In the genomic region with DNA sequence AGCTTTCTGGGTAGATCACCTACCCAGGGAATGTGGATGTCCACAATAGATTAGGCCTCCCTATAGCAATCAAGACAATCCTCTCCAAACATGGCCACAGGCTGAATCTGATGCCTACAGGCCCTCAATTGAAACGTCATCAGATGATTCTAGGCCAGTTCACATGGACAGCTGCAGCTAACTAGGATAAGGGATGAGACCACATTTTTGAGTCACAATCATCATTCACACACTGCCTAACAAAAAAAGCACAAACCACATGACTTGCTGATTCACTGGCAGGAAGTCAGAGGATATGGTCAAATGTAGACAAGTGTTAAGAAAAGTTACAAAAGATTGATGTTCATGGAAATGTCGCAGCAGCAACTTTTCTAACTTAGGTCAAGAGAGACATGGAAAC, we compare ENCODE assay signal across 18 mouse cellular contexts.
A peak's percentile ranks its signal among the peaks of the same experiment; 100 is the strongest.
DNase-seq lines count a peak whose midpoint lies in the region; ATAC-seq and TF ChIP-seq lines count a peak whose summit lies in the region.
"Had no signal": no experiment of that assay in that cellular context is flagged by ENCODE, and none has a peak within 500 bp of the region (broad histone marks: within the 10 kb centered on the region; RNA-seq: fewer than 3 reads in every experiment).

No protein-coding gene starts in this region.

- DNase-seq in adrenal gland, adult 2 months, result peak; percentile 51
- DNase-seq in adrenal gland, postnatal 4 days (ENCODE audit: low spot score in 2 of 2), result no peak
- no peak for DNase-seq in liver, embryonic 11.5 days (ENCODE audit: low spot score)
- DNase-seq in liver, result no peak
- peak; percentile 7 for DNase-seq in NIH3T3 (ENCODE audit: low read depth)
- DNase-seq in liver, postnatal 0 days, result no peak
- no peak for DNase-seq in urinary bladder, postnatal 10 days (ENCODE audit: low spot score)
- DNase-seq in left cerebral cortex, adult 2 months (ENCODE audit: extremely low spot score in 1 of 2, low spot score in 2 of 2), result no peak
- DNase-seq: cerebellum, adult 9-11 months; embryo, embryonic 11 days; heart, postnatal 36 days; right cerebral cortex, postnatal 25 days; thymus, postnatal 36 days had no signal

- H3K27me3 ChIP-seq in liver, embryonic 11.5 days (replicated peaks; ENCODE audit: control insufficient read depth, insufficient read depth, low read length), result no peaks in the 10 kb centered on the region
- H3K27me3 ChIP-seq in liver, postnatal 0 days (ENCODE audit: insufficient read depth, low read length), result no peaks in the 10 kb centered on the region
- H3K27me3 ChIP-seq: forebrain, embryonic 15.5 days; midbrain, embryonic 12.5 days had no signal

- TF ChIP-seq CTCF in liver, postnatal 0 days (IDR thresholded peaks at IDR 0.05; ENCODE audit: low read depth), result no peak
- no peak for TF ChIP-seq CTCF in left cerebral cortex, adult 2 months (IDR thresholded peaks at IDR 0.05)

- no peak overlapping the region for H3K9ac ChIP-seq in liver, embryonic 11.5 days (ENCODE audit: low read depth, low read length)
- no peak overlapping the region for H3K9ac ChIP-seq in liver, postnatal 0 days (replicated peaks)
- H3K9ac ChIP-seq: forebrain, embryonic 15.5 days; liver, embryonic 14.5 days; midbrain, embryonic 12.5 days had no signal

- no peak overlapping the region for H3K4me3 ChIP-seq in liver, embryonic 11.5 days (ENCODE audit: low read depth, low read length)
- no peak overlapping the region for H3K4me3 ChIP-seq in liver, postnatal 0 days (ENCODE audit: low read depth, low read length)
- no peak overlapping the region for H3K4me3 ChIP-seq in left cerebral cortex, adult 2 months
- H3K4me3 ChIP-seq: forebrain, embryonic 15.5 days; midbrain, embryonic 12.5 days had no signal

- intact Hi-C loops in left cerebral cortex, adult 2 months (cut with DNase I), result loop anchor here (10.0 kb wide), 1 partner anchor 427 kb away; no protein-coding TSS in a partner anchor

- H3K36me3 ChIP-seq in liver, embryonic 11.5 days (ENCODE audit: control insufficient read depth, insufficient read depth, low read length), result no peaks in the 10 kb centered on the region
- no peaks in the 10 kb centered on the region for H3K36me3 ChIP-seq in liver, postnatal 0 days (replicated peaks; ENCODE audit: insufficient read depth, low read length)
- H3K36me3 ChIP-seq: forebrain, embryonic 15.5 days had no signal

- WGBS in liver, embryonic 11.5 days, result 32% methylated on average over 2 of the region's 2 CpGs
- WGBS in liver, postnatal 0 days (ENCODE audit: insufficient replicate concordance), result 37% methylated on average over 2 of the region's 2 CpGs

- TF ChIP-seq EP300 in liver, postnatal 0 days (IDR thresholded peaks at IDR 0.05; ENCODE audit: low read depth), result peak; percentile 29; the same call in 1 of the 2 replicates

- no peaks in the 10 kb centered on the region for H3K9me3 ChIP-seq in liver, embryonic 11.5 days (ENCODE audit: control insufficient read depth, low read length)
- H3K9me3 ChIP-seq in liver, postnatal 0 days (ENCODE audit: low read length), result no peaks in the 10 kb centered on the region
- H3K9me3 ChIP-seq: forebrain, embryonic 15.5 days had no signal

- no peak overlapping the region for H3K27ac ChIP-seq in liver, embryonic 11.5 days (ENCODE audit: low read depth, low read length)
- H3K27ac ChIP-seq in liver, postnatal 0 days (ENCODE audit: low read depth), result no peak overlapping the region
- no peak overlapping the region for H3K27ac ChIP-seq in left cerebral cortex, adult 2 months
- H3K27ac ChIP-seq: forebrain, embryonic 15.5 days; hindbrain, postnatal 0 days; liver, embryonic 14.5 days; midbrain, embryonic 12.5 days had no signal

- H3K4me1 ChIP-seq in liver, embryonic 11.5 days (replicated peaks; ENCODE audit: control insufficient read depth, insufficient read depth, low read length), result peaks cover 3% of the 10 kb centered on the region
- no peaks in the 10 kb centered on the region for H3K4me1 ChIP-seq in liver, postnatal 0 days (ENCODE audit: insufficient read depth)

- ATAC-seq in liver, embryonic 11.5 days (replicated peaks; ENCODE audit: low FRiP score), result peak; percentile 58
- ATAC-seq in liver, postnatal 0 days, result peak; percentile 40; the same call in 1 of the 2 replicates
- ATAC-seq: forebrain, embryonic 15.5 days; hindbrain, postnatal 0 days had no signal

- H3K4me2 ChIP-seq in liver, embryonic 11.5 days, result no peak overlapping the region
- H3K4me2 ChIP-seq in liver, postnatal 0 days (ENCODE audit: low read depth, low read length), result no peak overlapping the region
- H3K4me2 ChIP-seq: forebrain, embryonic 15.5 days; heart, embryonic 11.5 days; midbrain, embryonic 12.5 days had no signal

Comparison
In these comparisons a context has a peak if more than half of its experiments do, and no peak if none do; other contexts are left out.
1. DNase-seq: peak in adrenal gland, adult 2 months (single experiment) and NIH3T3 (single experiment); none in adrenal gland, postnatal 4 days (0 of 2), liver, embryonic 11.5 days (single experiment), liver (single experiment), liver, postnatal 0 days (single experiment), urinary bladder, postnatal 10 days (single experiment) and left cerebral cortex, adult 2 months (0 of 2).